Mouse (Mus musculus): Measurements from ENCODE around the gene Kl.

The Kl gene

DNA sequence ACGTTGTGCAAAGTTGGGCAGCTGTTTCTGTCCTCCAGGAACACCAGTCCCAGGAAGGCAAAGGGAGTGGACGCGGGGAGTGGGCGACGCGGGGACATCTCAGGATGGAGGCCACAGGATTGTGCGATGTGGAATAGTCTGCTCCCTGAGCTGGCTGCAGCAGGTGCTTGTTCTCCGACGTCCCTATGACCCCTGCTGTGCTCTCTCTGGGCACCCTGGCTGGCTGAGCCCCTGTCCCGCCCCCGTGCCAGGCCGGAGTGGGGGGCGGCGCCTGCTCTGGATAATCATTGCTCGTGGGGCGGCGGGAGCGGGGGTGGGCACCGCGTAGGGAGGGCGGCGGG is at the start of gene Kl:
TSS of gene Kl (plus strand) at position 280 of the 341 bp plus-strand sequence.
- DNase-seq = no peak

DNA sequence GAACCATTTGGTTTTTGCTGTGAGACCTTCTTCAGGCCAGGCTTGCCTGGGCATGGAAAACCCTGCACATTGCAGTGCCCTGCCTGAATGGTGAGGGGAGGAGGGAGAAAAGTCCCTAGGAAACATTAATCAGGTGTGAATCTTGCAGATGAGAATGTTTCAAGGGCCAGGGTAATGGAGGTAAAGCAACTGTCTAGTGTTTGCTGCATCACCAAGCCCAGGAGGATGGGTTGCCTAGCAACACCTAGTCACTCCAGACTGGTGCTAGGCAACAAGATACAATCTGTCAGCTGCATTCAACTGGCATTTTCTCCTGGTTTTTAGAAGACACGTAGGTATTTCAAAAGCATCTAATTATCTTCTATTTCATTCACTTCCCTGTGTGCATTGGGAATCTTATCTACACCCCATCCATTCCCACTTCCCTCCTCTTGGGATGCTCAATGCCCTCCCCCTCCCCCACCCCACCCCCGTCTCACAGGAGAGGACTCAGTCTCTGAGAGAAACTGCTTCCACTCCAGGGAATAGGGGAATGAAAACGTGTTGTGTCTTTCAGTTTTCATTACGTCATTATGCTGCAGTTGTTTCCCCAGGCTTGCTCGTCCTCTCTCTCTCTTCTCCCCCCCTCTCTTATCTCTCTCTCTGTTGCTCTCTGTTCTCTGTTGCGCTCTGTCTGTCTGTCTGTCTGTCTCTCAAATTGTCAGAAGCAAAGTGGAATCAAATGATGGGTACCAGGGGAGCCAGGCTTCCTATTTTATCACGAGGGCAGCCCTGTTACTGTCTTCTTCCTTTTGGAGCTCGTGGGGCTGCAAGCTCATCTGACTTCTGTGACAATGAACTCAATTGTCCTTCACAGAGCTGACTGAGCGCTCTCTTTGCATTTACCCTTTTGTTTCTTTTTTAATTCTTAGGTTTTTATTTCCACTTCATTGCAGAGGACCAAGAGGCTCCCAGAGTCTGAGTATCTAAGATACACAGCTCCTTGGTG is 46.1 kb upstream of the Kl start:
- DNase-seq = no peak

DNA sequence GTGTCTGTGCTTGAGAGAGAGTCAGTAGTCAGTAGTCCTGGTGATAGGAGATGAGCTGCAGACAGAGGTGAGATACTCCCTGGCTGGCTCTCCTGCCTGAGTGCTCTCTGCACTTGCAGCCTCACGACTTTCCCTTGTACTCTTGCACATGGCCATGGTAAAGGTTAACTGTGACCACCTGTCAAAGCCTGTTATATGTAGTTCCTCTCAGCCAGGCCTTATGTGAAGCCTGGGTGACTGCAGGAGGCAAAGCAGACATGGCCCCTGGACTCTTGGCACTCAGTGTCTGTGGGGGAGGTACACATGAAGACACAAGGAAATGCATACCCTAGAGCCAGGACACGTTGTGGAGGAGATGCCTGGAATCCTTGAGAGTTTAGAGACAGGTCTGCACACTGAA is 40.3 kb upstream of the Kl start:
- DNase-seq = no peak

DNA sequence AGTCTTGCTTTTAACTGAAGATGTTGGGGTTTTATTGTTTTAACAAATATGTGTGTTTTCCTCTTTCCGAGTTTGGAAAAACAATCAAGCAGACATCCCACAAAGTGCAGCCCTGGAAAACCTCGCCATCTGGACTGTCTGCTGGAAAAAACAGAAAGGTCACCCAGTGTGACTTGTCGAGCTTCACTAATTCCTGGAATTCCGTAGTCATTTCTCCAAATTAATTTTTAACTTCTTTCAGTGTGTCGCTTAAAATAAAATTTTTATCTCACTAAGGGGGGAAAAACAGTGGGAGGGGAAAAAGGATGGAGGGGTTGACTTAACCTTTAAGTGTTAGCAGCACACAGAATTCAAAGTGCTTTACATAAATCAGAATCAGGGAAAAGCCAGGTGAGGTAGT is 39.8 kb upstream of the Kl start:
- no peak for DNase-seq

DNA sequence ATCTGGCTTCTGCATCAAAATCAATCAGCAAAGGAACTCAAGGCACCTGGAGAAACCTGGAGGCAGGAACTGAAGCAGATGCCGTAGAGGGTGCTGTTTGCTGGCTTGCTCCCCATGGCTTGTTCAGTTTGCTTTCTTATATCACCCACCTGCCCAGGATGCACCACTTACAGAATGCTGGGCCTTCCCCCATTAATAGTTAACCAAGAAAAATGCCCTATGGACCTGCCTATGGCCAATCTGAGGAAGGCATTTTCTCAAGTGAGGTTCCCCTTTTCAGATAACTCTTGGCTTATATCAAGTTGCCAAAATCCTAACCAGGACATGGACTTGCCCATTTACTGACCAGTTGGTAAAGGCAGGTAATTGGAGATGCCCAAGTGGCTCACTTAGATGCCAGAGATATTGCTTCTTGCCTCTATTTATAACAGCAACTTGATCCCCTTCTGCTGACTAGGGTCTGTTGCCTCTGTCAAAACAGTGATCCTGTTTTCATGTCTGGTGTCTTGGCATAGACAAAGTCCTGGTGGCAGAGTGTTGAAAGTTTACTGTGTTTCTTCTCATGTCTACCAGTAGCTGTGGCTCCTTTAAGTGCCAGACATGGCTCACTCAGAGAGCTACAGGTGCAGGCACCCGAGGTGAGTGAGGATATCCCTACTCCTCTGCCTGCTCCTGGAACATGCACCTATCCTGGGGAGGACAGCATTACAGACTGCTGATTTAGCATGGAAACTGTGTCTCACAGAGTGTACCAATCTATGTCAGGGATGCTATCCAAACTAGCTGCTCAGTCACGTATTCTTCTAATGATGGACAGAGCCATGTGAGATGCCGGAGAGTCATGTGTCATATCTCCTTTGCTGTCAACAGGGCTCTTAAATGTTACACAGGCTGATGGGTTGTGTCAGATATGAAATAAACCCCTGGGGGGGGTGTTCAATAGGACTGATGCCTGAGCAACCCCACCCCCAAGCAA is 37.0 kb upstream of the Kl start:
- DNase-seq = no peak

DNA sequence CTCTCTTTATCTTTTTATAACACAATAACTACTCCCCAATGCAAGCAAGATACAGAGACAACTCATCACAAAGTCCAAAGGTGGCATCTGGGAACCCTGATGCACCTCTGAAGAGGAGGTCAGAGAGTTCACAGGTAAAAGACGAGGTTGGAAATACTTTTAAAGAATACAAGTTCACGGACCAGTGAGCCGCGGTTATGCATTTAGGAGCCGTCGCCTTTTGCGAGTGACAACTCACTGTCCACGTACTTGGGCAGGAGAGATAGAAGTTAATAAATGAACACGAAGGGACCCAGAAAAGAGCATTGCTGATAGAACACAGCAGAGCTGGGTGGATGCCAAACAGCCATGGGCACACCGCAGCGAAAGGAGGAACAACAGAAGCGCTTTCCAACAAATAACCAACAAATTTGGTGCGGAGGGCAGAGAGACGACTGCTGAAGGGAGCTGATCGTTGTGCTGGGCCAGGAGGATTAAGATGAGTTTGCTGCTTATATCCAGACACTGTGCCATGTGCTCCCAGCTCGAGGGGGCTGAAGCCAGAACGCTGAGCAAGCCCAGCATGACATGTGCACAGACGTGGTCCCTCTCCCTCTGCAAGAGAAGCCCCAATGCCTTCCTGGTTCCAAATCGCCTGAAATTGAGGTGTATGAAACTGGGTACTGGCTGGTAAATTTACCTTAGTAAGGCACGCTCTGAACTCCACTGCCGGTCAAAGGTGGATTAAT is 35.1 kb upstream of the Kl start:
- no peak for DNase-seq

DNA sequence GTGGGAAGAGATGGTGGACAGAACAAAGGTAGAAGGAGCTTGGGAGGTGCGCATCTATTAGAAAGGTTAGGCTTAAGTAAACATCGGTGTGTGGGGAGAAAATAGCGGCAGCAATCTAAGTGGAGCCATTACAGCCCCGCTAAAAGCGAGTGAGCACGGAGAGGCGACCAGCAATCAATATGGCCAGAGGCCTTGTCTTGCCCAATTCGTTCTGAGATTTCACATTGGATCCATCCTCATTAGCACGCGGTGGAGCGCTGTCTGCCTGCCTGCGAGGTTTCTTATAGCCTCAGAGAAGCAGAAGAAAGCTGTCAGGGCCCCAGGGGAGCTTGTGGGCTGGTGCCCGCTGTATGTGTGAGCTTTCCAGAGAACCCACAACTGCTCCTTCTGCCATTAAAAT is 33.8 kb upstream of the Kl start:
- no peak for DNase-seq

DNA sequence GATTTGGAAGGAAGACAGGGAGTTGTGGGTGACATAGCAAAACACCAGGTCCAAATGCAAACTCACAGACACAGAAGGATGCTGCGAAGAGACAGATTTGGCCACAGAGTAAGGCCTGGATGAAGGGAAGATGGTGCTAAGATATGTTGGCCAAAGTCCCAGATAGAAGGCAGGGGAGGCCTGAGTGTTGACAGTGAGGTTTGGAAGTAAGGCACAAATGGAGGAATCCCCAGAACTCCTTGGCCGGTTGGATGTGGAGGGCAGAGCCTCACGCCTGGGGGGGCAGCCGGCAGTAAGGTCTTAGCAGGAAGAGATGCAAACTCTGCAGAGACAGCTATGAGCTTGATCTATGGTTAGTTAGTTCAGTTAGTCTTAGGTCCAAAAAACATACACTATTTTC is 33.1 kb upstream of the Kl start:
- no peak for DNase-seq

DNA sequence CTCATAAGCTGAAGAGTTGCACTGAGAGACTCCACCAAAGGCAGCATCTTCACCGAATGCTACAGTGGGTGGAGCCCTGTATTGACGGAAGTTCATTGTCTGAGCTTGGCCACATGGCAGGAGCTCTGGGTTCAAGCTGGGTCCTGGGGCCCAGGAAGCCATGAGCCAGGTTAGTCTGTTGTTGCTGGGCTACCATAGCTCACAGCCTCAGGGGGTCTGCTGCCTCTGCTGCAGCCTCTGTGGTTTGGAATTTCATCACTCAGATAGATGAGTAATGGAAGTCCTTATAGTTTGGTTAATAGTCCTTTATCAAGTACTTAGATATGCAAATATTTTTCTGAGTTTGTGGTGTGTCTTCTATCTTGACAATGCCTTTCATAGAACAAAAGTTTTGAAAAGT is 32.4 kb upstream of the Kl start:
- no peak for DNase-seq

DNA sequence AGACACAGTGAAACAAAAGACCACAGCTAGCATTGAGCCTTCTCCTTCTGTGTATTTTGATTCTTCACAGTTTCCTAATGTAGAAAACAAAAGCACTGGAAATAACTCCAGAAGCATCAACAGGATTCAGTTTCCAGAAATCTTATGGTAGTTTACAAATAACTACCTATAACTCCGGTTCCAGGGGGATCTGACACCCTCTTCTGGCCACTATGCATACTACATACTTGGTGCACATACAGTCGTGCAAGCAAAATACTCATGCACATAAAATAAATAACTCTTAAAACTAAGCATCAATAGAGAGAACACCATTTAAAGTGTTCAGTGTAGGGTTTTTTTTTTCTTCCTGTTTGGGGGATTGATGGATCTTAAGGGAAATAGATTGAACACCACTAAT is 23.0 kb upstream of the Kl start:
- no peak for DNase-seq

DNA sequence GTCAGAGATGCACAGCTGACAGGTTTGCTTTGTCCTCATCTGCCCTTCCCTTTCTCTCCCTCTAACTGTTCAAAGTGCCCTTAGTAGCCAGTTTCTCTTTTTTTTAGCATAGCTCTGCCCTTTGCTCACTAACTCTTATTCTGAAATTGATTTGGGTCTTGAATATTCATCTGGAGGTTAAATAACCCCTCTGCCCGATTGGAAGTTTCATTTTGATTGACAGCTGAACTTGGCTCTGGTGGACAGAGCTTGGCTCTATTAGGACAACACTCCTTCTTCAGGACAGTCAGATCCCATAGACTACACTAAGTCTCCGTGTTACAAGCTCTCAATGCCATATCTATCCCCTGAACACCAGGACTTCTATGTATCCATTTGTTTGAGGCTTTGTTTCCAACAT is 19.8 kb upstream of the Kl start:
- no peak for DNase-seq

DNA sequence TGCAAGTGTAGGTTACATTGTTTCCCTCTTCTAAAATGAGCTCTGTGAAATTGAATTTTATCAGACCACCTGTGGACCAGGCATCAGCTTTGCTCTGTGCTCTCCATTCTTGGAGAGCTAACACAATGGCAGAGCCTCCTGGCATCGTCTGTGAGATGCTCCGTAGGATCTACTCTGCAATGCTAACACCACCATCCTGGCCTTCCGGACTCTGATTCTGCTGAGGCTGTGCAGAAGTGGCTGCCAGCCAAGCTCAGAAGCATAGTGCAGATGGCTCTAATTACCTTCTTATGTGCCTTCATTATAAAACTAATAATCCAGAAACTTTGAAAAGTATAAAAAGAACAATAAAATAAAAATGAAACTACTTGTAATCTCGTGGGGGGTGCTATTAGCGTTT is 16.2 kb upstream of the Kl start:
- DNase-seq = no peak

DNA sequence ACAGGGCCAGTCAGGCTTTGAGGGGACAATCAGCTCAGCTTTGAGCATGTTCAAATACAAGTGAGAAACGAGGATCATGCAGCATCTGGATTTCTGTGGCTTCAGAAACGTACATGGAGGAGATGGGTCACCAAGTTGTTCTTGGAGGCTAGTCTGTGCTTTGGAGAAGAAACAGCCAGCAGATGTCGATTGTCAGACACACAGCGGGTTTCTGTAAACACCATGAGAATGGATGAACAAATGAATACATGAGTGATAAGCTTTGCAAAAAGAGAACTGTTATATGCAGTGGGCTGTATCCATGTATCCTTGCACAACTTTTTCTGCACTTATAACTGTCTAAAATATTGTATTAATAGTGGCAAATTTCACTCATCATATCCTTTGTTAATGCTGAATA is 15.6 kb upstream of the Kl start:
- DNase-seq = no peak

DNA sequence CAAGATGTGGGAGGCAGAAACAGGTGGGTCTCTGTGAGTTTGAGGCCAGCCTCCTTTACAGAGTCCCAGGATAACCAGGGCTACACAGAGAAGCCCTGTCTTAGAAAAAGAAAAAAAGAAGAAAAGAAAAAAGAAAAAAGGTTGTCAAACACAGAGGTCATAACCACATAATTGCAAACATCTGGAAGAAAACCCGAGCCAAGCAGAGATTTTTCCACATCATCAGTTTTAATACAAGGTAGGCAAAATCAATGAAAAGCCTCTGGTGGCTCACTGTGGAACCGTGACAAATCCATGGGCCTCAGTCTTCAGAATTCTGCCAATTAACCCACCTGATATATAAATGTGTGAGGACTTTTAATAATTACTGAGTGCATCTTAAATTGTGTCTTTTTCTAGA is 14.9 kb upstream of the Kl start:
- no peak for DNase-seq

DNA sequence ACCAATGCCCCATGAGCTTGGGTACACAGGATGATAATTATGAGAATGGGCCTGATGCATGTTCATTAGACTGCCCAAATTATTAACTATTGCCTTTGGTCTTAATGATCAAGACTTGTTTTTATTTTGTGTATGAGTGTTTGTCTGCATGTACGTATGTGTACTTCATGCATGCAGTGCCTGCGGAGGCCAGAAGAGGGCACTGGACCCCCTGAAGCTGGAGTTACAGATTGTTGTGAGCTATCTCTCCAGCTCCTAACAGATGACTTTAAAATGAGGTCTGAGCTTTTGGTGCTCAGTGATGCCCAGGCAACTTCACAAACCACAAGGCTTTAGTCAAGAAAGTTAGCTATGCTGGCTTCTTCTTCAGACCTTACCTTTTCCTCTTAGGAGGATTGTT is 6.8 kb upstream of the Kl start:
- no peak for DNase-seq

DNA sequence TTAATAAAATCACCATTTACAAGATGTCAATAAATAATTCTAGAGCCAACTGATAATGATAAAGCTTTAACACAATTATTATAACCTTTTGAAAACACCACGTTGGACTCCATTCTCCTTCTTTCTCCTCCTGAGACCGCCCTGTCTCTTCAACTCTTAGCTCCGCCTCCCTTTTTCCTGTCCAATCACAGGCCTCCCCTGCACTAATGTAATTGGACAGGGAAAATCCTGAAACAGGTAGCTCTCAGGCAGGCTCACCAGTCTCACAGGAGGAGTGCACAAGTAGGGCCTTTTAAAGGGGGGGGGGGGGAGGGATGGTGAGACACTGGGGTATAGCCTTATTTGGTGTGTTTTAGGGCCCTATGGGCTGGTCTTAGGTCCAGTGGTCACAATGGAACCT is 3.3 kb upstream of the Kl start:
- no peak for DNase-seq

DNA sequence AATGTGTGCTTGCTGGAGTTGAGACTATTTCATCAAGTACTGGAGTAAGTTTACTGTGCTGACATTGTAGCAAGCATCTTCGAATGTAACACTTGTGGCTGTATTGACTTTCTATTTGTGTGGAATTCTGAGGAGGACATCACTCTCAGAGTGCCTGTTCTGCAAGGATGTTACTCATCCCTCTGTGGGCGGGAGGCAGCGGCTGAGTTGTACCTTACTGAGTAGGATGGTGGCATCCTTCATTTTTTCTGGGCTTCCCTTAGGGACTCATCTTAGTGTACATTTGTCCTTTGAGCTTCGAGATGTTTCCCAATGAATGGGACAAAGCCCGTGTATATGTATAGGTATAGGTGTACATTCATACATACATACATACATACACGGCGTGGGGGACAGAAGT is 1.1 kb upstream of the Kl start:
- DNase-seq = no peak

DNA sequence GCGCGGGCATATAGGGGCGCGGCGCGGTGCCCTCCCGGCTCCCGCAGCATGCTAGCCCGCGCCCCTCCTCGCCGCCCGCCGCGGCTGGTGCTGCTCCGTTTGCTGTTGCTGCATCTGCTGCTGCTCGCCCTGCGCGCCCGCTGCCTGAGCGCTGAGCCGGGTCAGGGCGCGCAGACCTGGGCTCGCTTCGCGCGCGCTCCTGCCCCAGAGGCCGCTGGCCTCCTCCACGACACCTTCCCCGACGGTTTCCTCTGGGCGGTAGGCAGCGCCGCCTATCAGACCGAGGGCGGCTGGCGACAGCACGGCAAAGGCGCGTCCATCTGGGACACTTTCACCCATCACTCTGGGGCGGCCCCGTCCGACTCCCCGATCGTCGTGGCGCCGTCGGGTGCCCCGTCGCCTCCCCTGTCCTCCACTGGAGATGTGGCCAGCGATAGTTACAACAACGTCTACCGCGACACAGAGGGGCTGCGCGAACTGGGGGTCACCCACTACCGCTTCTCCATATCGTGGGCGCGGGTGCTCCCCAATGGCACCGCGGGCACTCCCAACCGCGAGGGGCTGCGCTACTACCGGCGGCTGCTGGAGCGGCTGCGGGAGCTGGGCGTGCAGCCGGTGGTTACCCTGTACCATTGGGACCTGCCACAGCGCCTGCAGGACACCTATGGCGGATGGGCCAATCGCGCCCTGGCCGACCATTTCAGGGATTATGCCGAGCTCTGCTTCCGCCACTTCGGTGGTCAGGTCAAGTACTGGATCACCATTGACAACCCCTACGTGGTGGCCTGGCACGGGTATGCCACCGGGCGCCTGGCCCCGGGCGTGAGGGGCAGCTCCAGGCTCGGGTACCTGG is 488 bp downstream of the Kl start:
- peak; percentile 16 for DNase-seq

DNA sequence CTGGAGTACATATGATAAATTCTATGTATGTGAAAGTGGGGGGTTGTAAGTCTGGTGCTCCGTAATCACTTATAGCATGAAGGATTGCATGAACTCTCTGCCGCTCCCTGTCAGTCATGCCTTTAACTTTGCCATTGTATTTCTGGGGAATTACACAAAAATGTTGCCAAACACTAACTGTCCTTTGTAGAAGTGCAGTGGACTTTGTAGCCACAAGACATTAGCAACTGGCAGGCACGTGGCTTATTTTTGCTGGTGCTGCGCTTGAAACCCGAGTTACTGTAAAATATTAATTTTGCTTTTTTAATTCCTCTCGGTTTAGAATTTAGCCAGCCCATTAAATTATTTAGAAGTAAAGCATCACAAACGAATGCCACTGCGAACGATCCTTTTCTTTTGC is 2.4 kb downstream of the Kl start:
- DNase-seq = no peak

DNA sequence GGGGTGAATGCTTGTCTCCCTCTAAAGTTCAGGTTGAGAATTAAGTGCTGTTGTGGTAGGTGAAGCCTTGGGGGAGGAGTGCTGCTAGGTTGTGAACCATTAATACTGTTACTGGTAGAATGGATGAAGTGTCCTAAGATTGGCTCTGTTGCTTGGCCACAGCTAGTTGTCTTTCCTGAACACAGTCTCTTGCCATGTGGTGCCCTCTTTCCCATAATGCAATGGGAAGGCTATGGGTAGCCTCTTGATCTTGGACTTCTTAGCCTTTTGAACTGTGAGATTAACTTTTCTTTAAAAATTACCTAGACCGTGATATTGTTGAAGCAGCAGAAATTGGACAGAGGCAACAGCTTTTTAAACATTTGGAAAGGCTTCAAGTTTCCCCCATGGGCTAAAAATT is 7.5 kb downstream of the Kl start:
- no peak for DNase-seq

DNA sequence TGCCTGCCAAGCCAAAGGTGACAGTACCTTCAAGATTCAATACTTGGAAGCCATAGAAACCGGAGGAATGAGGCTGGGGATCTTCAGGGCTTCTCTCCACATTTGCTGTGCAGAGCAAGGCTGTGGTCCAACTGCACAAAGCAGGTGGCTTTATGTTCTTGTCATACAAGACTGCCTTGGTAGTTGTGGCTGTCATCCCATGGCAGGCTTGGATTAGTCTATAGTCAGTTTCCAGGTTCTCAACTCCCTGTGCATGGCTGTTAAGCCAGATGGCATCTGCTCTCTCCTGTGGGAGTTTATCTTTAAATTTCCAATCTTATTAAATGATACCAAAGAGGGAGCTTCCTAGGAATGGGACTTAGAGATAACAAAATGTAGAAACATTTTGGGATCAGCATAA is 9.2 kb downstream of the Kl start:
- DNase-seq = no peak

DNA sequence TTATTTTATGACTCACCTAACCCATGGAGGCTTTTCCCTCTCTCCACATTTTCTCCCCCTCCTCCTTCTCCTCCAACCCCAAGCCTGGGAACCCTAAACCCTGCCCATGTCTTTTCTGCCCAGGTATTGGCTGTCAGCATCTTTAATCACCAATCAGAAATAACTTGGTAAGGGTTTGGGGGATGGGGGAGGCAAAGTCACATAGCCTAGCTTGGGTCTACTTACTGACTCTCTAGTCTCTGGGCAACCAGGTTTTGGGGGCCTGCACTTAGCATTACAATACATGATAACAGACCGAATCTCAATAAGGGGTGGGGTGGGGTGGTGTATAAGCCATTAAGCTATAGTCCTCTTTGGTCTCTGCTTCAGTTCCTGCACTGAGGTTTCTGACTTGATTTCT is 10.3 kb downstream of the Kl start:
- DNase-seq = no peak
